Mouse (Mus musculus): ENCODE data around the gene Atp6ap1. TPM values are rescaled to one million over a fixed set of nuclear protein-coding genes. Genes with fewer than 3 reads are reported as not detected.

Atp6ap1 gene
- 100 to 1,000 TPM; 183 to 197 TPM for total RNA-seq (2023)

GRCm38 (mm10) chrX:74296538-74297448, at the start of gene Atp6ap1:
Gene Atp6ap1, plus strand, starts transcription at chrX:74297097.

GRCm38 (mm10) chrX:74249615-74250014, 47.3 kb upstream of the Atp6ap1 start, which contains the start of gene Flna:
Gene Flna, minus strand, starts transcription at chrX:74249820.

DNA sequence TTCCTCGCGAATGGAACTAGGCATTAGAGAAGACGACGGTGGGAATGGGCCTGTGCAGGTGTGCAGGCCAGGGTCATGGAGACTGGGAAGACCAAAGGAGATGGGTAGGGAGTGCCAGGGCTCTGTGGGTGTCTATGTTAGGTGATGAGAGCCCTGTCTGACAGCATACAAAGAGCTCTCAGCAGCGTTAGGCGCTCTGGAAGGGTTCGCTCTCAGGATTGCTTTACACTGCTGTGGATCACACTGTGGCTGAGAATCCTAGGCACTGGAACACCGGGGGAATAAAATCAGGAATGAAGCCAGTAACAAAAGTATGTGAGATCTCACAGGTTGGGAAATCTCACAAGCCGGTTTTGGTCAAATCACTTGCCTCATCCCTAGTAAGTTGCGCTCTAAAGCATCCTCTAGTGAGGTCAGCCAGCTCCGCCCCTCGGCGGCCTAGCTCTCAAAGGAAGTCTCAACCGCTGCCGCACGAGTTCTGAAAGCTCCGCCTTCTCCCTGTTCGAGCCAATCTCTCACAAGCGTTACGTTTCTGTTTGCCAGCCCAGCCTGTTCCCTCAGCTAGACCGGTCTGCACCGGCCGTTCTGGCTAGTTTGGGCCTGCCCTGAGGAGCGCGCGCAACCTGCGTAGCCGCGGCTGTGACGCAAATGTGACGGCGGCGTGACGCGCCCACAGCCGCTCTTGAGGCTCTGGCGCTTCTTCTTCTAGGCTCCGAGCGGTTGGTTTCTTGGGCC, 42.6 kb upstream of the Atp6ap1 start, which contains the start of gene Emd:
Gene Emd, plus strand, starts transcription at position 535 of the 735 bp plus-strand sequence.

GRCm38 (mm10) chrX:74270062-74270901, 26.6 kb upstream of the Atp6ap1 start, which contains the start of gene Rpl10:
Gene Rpl10, plus strand, starts transcription at chrX:74270812.

DNA sequence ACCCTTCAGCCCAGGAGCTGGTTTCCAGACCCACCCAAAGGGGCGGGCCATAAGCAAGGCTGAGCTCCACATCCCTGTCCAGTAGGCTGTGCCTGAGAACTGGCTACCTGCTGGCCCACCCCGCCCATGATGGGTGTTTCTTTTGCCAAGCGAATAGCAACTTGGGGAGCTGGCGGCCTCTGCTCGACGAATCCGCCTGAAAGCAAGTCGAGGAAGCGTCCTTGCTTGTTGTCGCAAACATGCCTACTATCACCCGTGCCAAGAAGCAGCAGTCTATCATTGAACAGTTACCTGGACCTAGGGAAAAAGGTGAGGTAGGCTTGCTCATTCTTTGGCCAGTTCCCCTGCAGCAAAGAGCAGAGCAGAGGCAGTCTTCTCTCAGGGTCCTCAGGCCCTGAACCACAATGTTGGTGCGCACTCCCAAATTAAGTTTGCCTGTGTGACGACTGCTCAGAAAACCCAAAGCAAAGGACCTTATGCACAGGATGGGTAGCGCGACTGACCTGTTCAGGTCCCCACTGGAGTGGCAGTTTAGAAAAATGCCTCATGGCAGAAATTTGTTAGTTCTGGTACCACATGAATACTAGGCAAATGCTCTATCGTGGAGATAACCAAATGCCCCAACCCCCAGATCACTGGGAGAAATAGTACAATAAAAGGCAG, 15.0 kb upstream of the Atp6ap1 start, which contains the start of the genes Taz and Dnase1l1:
Gene Taz, plus strand, starts transcription at position 181 of the 663 bp plus-strand sequence.
Gene Dnase1l1, minus strand, starts transcription at position 606 of the 663 bp plus-strand sequence.

GRCm38 (mm10) chrX:74304867-74305700, 8.2 kb downstream of the Atp6ap1 start, which contains the start of gene Gdi1:
Gene Gdi1, plus strand, starts transcription at chrX:74304998.

GRCm38 (mm10) chrX:74312540-74313464, 15.9 kb downstream of the Atp6ap1 start, which contains the start of gene Fam50a:
Gene Fam50a, plus strand, starts transcription at chrX:74313033.

DNA sequence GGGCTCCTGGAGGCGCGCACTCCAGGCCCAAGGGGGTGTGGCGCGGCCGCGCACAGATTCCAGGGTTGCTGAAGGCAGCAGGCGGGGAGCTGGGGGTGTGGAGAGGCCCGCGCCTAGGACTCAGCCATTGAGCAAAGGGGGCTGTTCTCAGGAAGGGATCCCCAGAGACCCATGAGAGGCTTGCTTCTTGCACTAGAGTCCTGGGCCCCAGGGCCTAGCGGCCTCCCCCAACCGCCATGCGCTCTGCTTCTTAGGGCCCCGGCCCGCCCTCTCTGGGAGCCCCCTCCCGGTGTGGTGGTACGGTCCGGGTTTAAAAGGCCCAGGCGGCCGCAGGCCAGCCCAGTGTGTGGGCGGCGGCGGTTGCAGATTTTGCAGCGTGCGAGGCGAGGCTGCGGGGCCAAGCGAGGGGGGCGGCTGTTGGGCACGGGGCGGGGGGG, 31.8 kb downstream of the Atp6ap1 start, which contains the start of gene Plxna3:
Gene Plxna3, plus strand, starts transcription at position 342 of the 437 bp plus-strand sequence.

DNA sequence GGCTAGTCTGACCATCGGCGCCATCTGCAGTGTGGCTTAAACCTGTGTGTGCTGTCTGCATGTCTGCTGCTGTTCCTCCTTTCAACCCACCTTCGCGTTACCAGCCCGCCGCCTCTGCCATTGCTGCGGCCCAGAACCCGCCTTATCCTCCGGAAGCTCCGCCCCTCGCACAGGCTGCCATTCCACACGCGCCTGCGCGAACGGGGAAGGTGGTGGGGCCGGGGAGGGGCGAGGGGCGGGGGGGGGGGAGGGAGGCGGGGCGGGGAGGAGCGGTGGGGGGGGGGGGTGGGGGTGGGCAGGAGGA, 56.5 kb downstream of the Atp6ap1 start, which contains the start of gene Lage3:
Gene Lage3, minus strand, starts transcription at position 152 of the 304 bp plus-strand sequence.

Other genes with a start within 250 kb of the Atp6ap1 start
- gene Opn1mw, start 169.6 kb upstream of the Atp6ap1 start, total RNA-seq (2023): not detected
- 10 to 100 TPM; 49.9 to 61.6 TPM for gene Mecp2, start 161.7 kb upstream of the Atp6ap1 start, total RNA-seq (2023)
- not detected for gene Tex28, start 129.3 kb upstream of the Atp6ap1 start, total RNA-seq (2023)
- gene Tktl1, start 119.8 kb upstream of the Atp6ap1 start, total RNA-seq (2023): under 1 TPM in 1 of 2 experiments, not detected in 1; 0.36 TPM
- gene Flna, start 47.3 kb upstream of the Atp6ap1 start, total RNA-seq (2023): 100 to 1,000 TPM; 521 to 524 TPM
- 10 to 100 TPM; 72.5 to 81.1 TPM for gene Emd, start 42.4 kb upstream of the Atp6ap1 start, total RNA-seq (2023)
- 100 to 1,000 TPM; 649 to 808 TPM for gene Rpl10, start 26.3 kb upstream of the Atp6ap1 start, total RNA-seq (2023)
- 100 to 1,000 TPM; 120 to 139 TPM for gene Taz, start 15.2 kb upstream of the Atp6ap1 start, total RNA-seq (2023)
- gene Dnase1l1, start 14.8 kb upstream of the Atp6ap1 start, total RNA-seq (2023): 10 to 100 TPM; 18.5 to 21.2 TPM
- 100 to 1,000 TPM; 302 to 378 TPM for gene Gdi1, start 7.9 kb downstream of the Atp6ap1 start, total RNA-seq (2023)
- gene Fam50a, start 15.9 kb downstream of the Atp6ap1 start, total RNA-seq (2023): 100 to 1,000 TPM; 101 to 105 TPM
- gene Plxna3, start 32.0 kb downstream of the Atp6ap1 start, total RNA-seq (2023): 10 to 100 TPM; 13.4 to 14.8 TPM
- 10 to 100 TPM; 26.8 to 27.2 TPM for gene Lage3, start 56.5 kb downstream of the Atp6ap1 start, total RNA-seq (2023)
- gene Ubl4a, start 76.1 kb downstream of the Atp6ap1 start, total RNA-seq (2023): 10 to 100 TPM; 28.9 to 33.8 TPM
- gene Slc10a3, start 76.3 kb downstream of the Atp6ap1 start, total RNA-seq (2023): 10 to 100 TPM; 18.5 to 20.6 TPM
- 10 to 100 TPM; 17.2 to 30.0 TPM for gene Fam3a, start 96.2 kb downstream of the Atp6ap1 start, total RNA-seq (2023)
- gene Ikbkg, start 96.2 kb downstream of the Atp6ap1 start, total RNA-seq (2023): 10 to 100 TPM; 61.8 to 62.6 TPM
- 10 to 100 TPM; 32.1 to 32.5 TPM for gene G6pdx, start 132.1 kb downstream of the Atp6ap1 start, total RNA-seq (2023)
- gene Gm6880, start 184.3 kb downstream of the Atp6ap1 start, total RNA-seq (2023): not detected